Mouse (Mus musculus): ENCODE measurements at regions not wholly inside any gene's neighbourhood (a gene's known extent, or its start where the extent isn't known, plus 50 kb on each side); places are given as distances from the start of the nearest gene placed in this dataset.

- DNase-seq (ENCODE audit: low spot score), result no peak
Observed at GRCm38 (mm10) chr8:15487579-15487978, 441.7 kb upstream of the BB014433 start.

DNA sequence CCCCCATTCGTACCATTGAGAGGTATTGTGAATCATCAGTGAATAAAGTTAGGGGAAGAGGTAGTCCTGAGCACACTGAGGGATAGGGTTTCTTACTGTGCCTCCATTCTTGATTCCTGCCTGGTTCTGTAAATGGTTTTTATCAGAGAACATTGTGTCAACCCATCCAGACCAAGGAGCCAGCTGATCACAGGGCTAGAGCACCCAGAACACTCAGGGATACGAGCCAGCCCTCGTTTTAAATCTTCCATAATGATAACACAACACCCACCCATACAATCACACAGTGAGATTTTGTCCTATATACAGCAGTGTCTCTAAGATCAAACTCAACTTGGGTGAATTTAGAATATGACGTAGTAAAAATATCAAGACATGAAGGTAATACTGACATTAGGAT, 424.7 kb upstream of the BB014433 start:
- DNase-seq (ENCODE audit: low spot score), result no peak

GRCm38 (mm10) chr8:15468540-15469476, 422.9 kb upstream of the BB014433 start:
- no peak for DNase-seq (ENCODE audit: low spot score)

- DNase-seq (ENCODE audit: low spot score), result no peak
Observed at GRCm38 (mm10) chr8:15438546-15438945, 392.7 kb upstream of the BB014433 start.

GRCm38 (mm10) chr8:15394722-15395115, 348.8 kb upstream of the BB014433 start:
- no peak for DNase-seq (ENCODE audit: low spot score)

GRCm38 (mm10) chr8:15393936-15394721, 348.3 kb upstream of the BB014433 start:
- no peak for DNase-seq (ENCODE audit: low spot score)

DNA sequence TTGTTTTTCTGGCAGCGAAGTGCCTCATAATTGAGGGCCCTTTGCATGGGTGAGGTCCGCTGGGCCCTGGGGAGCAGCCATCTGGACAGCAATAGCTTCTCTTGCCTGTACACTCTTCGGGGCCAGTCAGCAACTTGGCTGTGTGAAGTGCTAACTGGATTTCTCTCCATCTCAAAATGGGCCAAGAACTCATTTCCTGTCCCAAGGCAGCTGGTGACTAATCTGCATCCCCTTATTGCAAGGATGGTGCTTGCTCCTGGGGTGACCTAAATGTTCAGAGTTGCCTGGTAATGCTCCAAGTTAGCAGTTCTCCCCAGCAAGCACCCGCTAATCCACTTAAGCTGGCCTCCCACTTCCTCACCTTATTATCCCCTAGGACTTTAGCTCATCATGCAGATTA, 346.2 kb upstream of the BB014433 start:
- no peak for DNase-seq (ENCODE audit: low spot score)

DNA sequence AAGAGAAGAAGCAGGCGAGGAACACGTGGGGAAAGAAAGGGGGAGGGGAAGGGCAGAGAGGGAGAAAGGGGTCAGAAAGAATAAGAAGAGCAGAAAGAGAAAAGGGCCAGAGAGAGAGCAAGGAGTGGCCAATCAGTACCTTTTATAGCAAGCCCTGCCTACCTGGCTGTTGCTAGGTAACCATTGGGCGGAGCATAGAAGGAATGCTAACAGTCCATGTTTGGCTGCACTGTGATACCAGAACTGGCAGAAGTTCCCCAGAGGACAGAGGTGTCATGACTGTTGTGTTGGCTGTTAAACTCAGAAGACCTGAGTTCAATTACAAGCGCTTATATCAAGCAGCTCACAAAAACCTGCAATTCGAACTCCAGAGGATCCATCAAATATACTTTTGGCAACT, 342.9 kb upstream of the BB014433 start:
- DNase-seq (ENCODE audit: low spot score), result no peak

DNA sequence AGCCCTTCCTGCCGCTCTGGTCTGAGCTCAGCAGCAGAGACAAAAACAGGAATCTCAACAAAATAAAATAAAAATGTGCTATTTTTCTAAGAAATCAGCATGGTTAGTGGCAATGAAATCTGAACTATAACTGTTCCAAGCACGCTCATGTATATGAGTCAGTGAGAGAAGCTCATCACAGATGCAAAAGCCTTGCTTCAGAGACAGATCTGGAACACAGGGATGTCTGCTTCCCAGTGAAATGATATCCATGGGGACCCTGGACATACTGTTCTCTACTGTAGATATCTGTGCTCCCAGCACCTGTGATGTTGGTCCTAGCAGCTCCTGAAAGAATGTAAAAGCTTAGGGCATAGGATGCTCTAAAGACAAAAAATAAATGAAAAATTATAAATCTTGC, 321.2 kb upstream of the BB014433 start:
- no peak for DNase-seq (ENCODE audit: low spot score)

DNA sequence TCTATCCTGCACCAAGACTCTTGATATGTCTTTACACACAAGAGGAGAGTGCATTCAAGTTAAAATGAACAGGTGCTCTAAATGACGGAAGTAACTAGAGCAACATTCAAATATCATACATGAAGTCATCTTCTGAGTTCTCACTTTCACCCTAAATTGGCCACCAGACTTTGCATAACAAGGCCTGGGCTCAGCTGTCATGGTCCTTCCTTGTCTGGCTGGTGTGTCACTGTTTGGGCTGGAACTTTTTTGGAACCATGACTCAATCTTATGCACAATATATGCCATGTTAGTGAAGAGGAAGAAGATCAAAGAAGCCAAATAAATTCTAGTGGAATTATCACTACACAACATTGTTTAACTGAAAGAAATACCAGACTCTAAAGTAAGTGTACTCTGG, 318.7 kb upstream of the BB014433 start:
- DNase-seq (ENCODE audit: low spot score), result no peak

GRCm38 (mm10) chr8:15344151-15344550, 298.3 kb upstream of the BB014433 start:
- no peak for DNase-seq (ENCODE audit: low spot score)

- DNase-seq (ENCODE audit: low spot score), result no peak
Observed at GRCm38 (mm10) chr8:15343616-15344015, 297.7 kb upstream of the BB014433 start.

- no peak for DNase-seq (ENCODE audit: low spot score)
Observed at GRCm38 (mm10) chr8:15334532-15334931, 288.7 kb upstream of the BB014433 start.

GRCm38 (mm10) chr8:15327312-15327711, 281.4 kb upstream of the BB014433 start:
- DNase-seq (ENCODE audit: low spot score), result no peak

GRCm38 (mm10) chr8:15323421-15323820, 277.5 kb upstream of the BB014433 start:
- DNase-seq (ENCODE audit: low spot score), result no peak

DNA sequence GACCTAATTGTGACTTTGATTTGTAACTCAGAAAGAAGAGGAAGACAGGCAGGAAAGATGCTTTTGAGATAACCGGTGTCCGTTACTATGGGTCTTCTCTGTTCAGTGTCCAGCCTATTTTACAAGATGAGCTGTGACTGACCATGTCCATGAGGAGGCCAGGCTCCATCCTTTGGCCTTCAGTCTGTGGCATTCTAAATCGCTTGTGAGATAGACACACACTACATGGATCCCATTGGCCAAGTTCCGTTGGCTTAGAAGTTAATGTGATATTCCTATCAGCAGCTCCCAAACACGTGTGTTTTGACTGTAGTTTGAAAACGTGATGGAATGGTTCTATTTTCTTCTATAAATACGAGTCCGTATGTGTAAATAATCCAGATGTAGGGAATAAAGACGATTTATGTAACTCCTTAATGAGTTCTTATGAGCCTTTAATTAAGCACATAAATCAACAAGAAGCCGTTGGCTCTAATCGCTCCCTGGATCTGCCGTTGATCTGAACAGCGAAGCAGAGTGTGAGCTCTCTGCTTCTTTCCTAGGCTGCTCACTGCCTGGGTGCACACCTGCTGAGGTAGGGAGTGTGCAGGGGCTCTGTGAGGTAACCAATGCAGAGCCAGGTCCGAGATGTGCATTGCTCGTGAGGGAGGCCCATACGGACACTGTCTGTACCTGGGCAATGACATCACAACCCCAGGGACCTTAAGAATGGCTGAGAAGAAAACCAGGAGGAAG, 272.4 kb upstream of the BB014433 start:
- DNase-seq (ENCODE audit: low spot score), result no peak

DNA sequence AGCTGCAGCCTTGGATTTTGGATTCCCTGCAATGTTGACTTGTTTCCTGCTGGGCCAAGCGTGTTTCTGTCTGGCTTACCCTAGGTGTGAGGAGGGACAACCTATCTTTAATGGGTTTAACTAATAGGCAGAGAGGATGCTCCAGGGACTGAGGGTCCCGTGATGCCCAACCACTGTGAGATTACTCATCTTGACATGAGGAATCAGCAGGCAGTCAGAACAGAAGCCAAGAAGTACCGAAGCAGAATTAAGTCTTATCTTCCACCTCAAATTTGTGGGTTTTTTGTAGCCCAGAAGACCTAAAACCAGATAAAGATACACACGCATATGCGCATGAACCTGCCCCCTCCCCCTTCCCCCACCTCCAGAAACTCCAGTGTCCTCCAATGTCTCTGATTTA, 267.6 kb upstream of the BB014433 start:
- DNase-seq (ENCODE audit: low spot score), result no peak

DNA sequence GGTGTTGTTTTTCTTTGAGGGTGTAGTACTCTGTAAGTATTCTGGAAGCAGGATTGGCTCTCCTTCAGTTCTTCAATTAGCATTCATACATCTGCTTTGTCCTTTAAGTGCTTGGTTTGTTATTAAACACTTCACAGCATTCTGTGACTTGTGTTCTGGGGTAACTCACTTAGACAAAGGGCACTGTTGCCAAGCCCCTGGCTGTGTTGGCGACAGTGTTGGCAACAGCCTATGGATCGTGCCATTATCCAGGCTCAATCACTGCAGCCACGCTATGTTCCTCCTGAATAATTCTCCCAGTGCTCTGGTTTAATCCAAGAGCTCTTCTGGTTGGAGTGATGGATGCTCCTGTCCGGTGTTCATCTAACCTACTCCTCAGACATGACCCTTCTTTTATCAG, 265.6 kb upstream of the BB014433 start:
- no peak for DNase-seq (ENCODE audit: low spot score)

DNA sequence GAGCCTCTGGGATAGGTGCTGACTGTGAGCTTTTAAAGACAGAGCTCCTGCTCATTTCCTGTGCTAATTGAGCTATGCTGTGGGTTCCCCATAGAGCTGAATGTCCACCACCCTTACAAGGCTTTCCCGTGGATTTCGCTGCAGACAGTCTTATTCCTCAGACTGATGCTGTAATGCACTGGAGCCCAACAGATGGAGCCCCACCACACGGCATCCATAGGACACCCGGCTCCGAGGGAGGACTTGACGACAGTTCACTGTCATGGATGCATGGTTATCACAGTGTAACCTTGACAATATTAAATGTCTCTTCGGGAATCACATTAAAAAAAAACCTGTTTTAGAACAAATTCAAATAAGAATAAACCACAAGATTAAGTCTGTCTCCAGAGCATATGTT, 265.2 kb upstream of the BB014433 start:
- DNase-seq (ENCODE audit: low spot score), result no peak

DNA sequence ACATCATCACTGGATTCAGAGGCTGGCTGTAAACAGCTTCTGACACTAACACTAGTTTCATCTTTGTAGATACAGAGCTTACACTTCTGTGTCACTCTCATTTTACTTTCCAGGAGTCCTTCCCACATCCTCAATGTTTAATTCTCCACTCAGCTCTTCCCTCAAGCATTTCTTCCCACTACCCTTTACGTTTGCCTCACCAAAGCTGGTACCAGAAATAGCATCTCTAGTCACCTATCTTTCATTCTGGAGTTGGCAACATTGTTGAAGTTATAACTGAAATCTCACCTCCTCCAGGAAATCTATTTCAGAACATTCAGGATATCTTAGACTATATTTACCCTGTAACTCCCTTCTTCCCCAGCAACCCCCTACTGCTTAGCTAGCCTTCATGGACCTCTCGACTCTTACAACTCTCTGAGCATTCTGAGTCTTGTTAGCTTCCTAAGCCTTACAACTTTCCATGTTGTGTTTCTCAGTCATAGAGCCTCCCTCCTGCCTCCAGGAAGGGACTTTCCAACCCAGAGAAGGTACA, 258.3 kb upstream of the BB014433 start:
- DNase-seq (ENCODE audit: low spot score), result no peak

GRCm38 (mm10) chr8:15273775-15274174, 227.9 kb upstream of the BB014433 start:
- DNase-seq (ENCODE audit: low spot score), result no peak

All from urinary bladder, adult 2 months (tissue).